Mouse (Mus musculus) adrenal gland, adult 18-20 months (tissue): ENCODE data around the gene Amz2. TPM values are rescaled to one million over a fixed set of nuclear protein-coding genes. Genes with fewer than 3 reads are reported as not detected.

Source experiments
- DNase-seq, 2 experiments: peaks; one replicate each; pipeline ENCODE4 v3.0.0; 2021 to 2022; ENCODE audit warnings: low spot score in 2 of 2
- total RNA-seq, 2 experiments: library from RNA; stranded (reverse); gene quantifications; 1 replicate in 1 of 2; 2 replicates in 1 of 2; pipeline ENCODE4 v1.2.3; 2021

Amz2 gene
- total RNA-seq, 2 experiments from 2014 or later: 39.7 to 40.8 TPM

DNA sequence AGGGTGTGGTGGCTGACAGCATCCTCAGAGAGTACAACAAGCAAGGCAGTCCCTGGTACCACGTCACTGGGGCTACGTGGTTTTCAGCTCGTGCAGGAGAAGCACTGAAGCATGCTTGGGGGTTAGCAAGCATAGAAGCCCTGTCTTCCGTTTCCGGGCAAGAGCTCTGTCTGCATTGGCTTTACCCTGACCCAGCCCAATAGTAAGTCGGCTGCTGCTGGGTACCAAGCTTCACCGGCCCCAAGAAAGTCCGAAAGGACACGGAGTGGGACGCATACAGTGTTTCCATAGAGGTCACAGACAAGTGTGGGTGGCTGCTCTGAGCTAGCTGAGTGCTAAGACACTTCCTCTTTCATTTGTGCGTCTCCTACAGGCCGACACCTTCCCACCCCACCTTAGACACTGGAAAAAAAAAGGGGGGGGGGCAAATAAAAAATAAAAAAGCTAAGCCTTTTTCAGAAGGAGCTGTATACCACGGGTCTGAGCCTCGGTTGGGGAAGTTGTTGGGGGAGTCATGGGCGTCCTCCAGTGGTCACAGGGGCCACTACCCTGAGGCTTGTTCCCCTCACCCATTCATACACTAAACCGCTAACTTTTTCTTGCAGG lies 5.7 kb upstream of the Amz2 start:
- DNase-seq: no peak

- DNase-seq: no peak
Measured at GRCm38 (mm10) chr11:109420567-109420962, 5.2 kb upstream of the Amz2 start.

GRCm38 (mm10) chr11:109421205-109421604 lies 4.5 kb upstream of the Amz2 start:
- DNase-seq: no peak

DNA sequence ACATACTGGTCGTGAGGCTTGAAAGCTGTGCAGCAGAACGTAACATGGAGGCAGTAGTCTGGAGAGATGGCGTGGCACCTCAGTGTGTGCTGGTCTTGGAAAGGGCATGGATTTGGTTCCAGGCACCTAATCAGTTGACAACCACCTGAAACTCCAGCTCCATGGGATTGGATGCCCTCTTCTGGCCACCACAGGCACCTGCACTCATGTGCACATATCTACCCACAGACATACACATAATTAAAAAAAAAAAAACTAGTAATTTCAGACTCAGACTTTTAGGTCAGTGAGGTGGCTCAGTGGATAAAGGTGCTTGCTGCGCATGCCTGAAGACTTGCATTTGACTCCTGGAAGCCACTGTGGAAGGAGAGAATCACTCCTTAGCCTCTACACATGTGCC lies 3.5 kb upstream of the Amz2 start:
- DNase-seq: no peak

- DNase-seq: no peak
Measured at GRCm38 (mm10) chr11:109423294-109423693, 2.5 kb upstream of the Amz2 start.

DNA sequence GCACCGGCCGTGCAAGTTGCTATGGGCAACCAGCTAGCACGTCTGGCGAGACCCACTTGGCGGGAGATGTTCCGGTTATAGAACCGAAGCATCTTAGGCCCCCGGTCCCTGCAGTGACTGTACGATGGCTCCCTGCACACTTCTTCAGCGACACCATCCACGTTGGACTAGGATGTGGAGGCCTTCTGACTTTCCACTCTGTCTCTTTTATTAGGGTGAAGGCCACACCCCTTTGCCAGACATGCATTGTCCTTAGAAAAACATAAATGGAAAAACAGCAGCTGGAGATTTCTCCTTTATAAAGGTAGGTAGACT lies 483 bp downstream of the Amz2 start:
- no peak for DNase-seq

DNA sequence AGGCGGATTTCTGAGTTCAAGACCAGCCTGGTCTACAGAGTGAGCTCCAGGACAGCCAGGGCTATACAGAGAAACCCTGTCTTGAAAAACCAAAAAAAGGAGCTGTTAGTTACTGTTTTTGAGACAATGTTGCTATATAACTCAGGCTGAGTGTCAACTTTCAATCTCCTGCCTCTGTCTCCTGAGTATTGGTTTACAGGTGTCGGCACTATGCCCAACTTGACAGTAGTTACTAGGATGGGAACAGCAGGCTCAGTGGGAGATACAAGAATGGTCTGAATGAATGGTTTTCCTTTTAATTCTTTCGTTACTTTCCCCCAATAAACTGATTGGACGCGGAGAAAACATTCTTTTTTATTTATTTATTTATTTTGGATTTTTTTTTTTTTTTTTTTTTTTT lies 1.6 kb downstream of the Amz2 start:
- DNase-seq: no peak

- no peak for DNase-seq
Measured at GRCm38 (mm10) chr11:109434233-109434798, 8.6 kb downstream of the Amz2 start.

DNA sequence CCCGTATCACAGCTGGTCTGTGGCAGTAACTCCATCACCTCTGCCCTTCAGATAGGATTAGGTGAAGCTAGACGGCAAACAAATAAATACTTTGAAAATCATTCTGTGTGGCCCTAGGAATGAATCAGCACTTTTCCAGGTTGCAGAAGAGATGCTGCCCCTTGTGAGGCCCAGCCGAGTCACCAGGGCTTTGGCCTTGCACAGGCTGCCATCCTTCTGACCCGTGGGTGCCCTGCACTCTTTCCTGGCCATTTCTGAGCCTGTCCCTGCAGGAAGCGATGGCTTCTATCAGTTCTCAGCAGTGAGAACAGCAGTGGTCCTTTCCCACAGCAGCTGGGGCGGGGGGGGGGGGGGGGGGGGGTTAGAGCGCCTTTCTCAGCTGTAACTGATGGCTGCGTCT lies 11.1 kb downstream of the Amz2 start:
- no peak for DNase-seq

GRCm38 (mm10) chr11:109439209-109439608 lies 13.5 kb downstream of the Amz2 start:
- DNase-seq: no peak

- peak; percentile 67 to 72 for DNase-seq
Measured at GRCm38 (mm10) chr11:109439829-109440340, 14.1 kb downstream of the Amz2 start.

DNA sequence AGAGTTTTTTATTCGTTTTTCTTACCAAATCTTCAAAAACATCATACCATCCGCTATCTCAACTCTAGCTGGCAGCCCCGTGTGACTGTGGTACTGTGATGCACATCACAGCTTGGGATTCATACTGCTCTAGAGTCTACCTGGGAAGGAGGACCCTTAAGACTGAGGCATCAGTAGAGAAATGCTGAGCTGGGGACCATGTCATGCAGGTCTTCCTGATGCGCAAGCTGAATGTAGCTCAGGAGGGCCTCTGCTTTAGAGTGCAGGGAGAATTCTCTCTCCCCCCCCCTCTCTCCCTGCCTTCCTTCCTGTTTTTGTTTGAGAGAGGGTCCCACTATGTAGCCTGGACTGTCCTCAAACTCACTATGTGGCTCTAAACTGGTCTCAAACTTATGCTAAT lies 14.9 kb downstream of the Amz2 start:
- DNase-seq: no peak

DNA sequence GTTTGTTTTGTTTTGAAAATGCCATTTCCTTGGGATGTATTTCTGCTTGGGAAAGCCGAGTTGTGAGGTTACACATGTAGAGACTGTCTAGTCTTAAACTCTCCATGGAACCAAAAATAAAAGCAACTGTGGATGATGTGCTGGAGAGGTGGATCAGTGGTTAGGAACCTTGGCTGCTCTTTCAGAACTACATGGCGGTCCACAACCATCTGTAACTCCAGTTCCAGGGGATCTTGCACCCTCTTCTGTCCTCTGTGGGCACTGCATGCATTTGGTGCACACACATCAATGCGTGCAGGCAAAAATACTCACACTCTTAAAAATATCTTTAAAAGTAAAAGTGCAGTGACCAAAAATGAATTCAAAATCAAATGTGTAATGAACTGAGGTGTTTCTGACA lies 15.4 kb downstream of the Amz2 start:
- DNase-seq: no peak

DNA sequence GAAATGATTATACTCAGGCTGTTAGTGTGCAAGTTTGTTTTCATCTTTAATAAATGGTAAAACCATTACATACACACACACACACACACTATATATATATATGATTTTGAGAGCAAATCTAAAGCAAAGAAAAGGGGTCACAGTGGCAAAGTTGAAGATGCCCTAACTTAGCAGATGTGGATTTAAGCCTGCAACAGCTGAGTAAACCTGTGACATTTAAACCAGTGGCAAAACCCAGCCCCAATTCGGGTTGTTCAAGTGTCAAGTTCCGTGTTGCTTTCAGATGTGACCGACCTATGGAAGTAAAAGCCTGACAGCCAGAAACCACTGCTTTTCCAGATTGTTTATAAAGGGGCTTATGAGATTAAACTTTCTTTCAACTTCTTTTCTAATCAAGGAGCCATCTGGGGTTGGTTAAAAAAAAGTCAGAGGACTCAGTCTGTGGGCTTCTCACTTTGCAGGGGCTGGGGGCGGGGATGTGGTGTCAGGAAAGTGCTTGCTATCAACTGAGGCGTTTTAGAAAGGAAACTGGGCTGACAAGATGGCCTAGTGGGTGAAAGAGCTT lies 16.5 kb downstream of the Amz2 start:
- no peak for DNase-seq

GRCm38 (mm10) chr11:109443468-109444263 lies 17.9 kb downstream of the Amz2 start:
- DNase-seq: no peak

DNA sequence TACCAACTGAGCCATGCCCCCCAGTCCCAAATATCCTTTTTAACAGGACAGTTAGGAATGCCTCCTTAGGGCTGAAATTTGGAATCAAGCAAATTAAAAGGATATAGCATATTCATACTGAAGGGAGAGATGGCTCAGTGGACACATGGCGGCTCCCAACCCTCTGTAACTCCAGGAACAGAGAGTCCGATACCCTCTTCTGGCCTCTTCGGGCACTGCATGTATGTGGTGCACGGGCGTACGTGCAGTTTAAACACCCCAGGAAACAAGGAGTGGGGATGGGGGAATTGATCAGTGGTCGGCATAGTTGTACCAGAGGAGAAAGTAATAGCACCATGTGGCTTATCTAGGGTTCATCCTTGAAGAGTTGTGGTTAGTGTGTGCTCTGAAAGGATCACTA lies 18.9 kb downstream of the Amz2 start:
- DNase-seq: peak in 1 of 2 experiments; percentile 31

GRCm38 (mm10) chr11:109445438-109446035 lies 19.8 kb downstream of the Amz2 start:
- peak in 1 of 2 experiments; percentile 18 for DNase-seq

DNA sequence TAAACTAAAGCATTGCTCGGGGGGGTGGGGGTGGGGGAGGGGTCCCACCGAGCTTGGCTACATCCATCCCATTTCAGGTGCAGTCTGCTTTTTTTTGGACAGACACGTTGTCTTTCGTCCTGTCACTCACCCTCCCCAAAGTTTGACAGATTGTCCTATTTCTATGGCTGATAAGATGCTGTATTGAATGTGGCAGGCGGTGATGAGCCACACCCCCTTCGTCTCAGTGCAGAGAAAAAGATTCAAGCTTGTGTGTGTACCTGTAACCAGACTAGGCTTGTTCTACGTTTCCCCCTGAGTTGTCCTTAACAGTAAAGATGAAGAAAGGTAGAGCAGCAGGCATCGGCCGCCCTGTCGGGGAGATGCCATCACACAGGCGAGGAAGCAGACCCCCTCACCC lies 25.4 kb downstream of the Amz2 start:
- no peak for DNase-seq

DNA sequence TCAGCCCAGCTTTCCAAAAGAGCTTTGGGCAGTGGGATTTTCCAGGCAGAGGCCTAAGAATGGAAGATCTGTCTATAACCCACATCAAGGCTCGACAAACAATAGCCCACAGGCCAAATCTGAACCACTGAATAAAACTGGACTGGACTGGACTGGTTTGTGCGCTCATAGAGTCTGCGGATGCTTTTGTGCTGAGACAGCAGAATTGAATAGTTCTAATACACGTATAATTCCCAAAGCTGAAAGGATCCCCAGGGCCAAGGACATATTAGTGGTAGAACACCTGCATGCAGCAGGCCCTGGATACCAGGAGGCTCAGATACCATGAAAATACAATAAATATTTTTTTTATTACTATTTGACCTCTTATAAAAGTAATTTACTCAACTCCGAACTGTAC lies 30.5 kb downstream of the Amz2 start:
- DNase-seq: no peak

- DNase-seq: no peak
Measured at GRCm38 (mm10) chr11:109458165-109458564, 32.4 kb downstream of the Amz2 start.

GRCm38 (mm10) chr11:109460586-109460985 lies 34.8 kb downstream of the Amz2 start:
- no peak for DNase-seq

DNA sequence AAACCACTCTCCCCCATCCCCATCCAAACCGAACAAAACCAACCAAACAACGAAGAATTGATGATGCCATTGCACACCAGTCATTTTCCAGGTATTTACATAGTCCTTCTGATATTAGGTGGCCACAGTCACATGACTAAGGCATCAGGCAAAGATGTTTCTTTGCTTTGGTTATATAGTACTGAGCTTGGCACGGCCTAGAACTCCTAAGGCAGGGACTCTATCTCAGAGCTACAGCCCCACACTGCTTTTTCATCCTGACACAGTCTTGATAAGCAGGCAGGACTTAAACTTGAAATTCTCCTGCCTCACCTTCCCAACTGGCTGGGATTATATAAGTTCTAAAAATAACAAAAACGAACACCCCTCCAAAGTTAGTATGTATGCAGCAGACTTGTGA lies 39.3 kb downstream of the Amz2 start:
- DNase-seq: no peak
